Mouse (Mus musculus): ENCODE measurements around the gene Bhmt2.

- no peak for TF ChIP-seq CTCF (IDR thresholded peaks at IDR 0.05; ENCODE audit: low read depth, low read length)
- TF ChIP-seq POLR2A (IDR thresholded peaks at IDR 0.05; ENCODE audit: borderline replicate concordance, low read depth, low read length), result no peak
Observed at GRCm38 (mm10) chr13:93648387-93649130, 25.5 kb downstream of the Bhmt2 start.
